Mouse (Mus musculus) heart, embryonic 10.5 days (tissue): ENCODE measurements around the gene Ang5. TPM values are rescaled to one million over a fixed set of nuclear protein-coding genes. Genes with fewer than 3 reads are reported as not detected.
A peak's percentile ranks its signal among the peaks of the same experiment; 100 is the strongest.
"Not testable (repeated sequence)": the region's sequence is repeated elsewhere in the genome, so short reads cannot be mapped to it uniquely, and the experiment has no call there.

Experiments
- DNase-seq: peaks from one replicate; pipeline ENCODE4 v3.0.0-alpha.2; 2017; ENCODE audit warnings: low spot score
- H3K27ac ChIP-seq: fragments of 300-500 bp; sonication (generic); 2 replicates; pipeline ENCODE4 v1.5.1; 2016; ENCODE audit warnings: mild to moderate bottlenecking
- H3K27me3 ChIP-seq: fragments of 300-500 bp; sonication (generic); 2 replicates; pipeline ENCODE4 v1.6.1; 2016; ENCODE audit warnings: mild to moderate bottlenecking; ENCODE audit not compliant: poor library complexity, insufficient read depth, severe bottlenecking
- H3K36me3 ChIP-seq: fragments of 300-500 bp; sonication (generic); 2 replicates; pipeline ENCODE4 v1.6.1; 2016; ENCODE audit warnings: mild to moderate bottlenecking, moderate library complexity
- H3K4me1 ChIP-seq: fragments of 300-500 bp; sonication (generic); 2 replicates; pipeline ENCODE4 v1.6.1; 2016; ENCODE audit warnings: mild to moderate bottlenecking
- H3K4me3 ChIP-seq: fragments of 300-500 bp; sonication (generic); 2 replicates; pipeline ENCODE4 v1.5.1; 2016; ENCODE audit warnings: mild to moderate bottlenecking, moderate library complexity
- H3K9me3 ChIP-seq: fragments of 300-500 bp; sonication (generic); 2 replicates; pipeline ENCODE4 v1.6.1; 2016; ENCODE audit warnings: mild to moderate bottlenecking, moderate library complexity
- WGBS: fragments of 180-500 bp; shearing (Covaris S2); methylation state at CpG from one replicate; pipeline ENCODE4 v1.1.7; 2016; 5-methylcytosine and 5-hydroxymethylcytosine counted together
- polyA plus RNA-seq: library from polyadenylated mRNA; unstranded; fragments of >200 nt; fragmentation: Nextera tagmentation; extraction: Ambion mirVana; gene quantifications from 2 replicates; pipeline ENCODE4 v1.2.1, GENCODE M21; 2016

Ang5 gene
- polyA plus RNA-seq, 1 experiment from 2014 or later, result not detected

GRCm38 (mm10) chr14:43998455-43999000 lies 41.7 kb downstream of the Ang5 start:
- H3K9me3 ChIP-seq, H3K27me3 ChIP-seq, H3K27ac ChIP-seq, H3K36me3 ChIP-seq, H3K4me3 ChIP-seq, H3K4me1 ChIP-seq: not testable (repeated sequence)
- WGBS, result 70% methylated on average over 2 of the region's 2 CpGs
- peak; percentile 75 for DNase-seq

- Histone ChIP-seq H3K27ac (no peak overlapping the region), H3K4me3 (no peak overlapping the region), H3K36me3 (no peaks in the 10 kb centered on the region), H3K27me3 (no peaks in the 10 kb centered on the region), H3K4me1 (no peaks in the 10 kb centered on the region), H3K9me3 (no peaks in the 10 kb centered on the region)
- DNase-seq, result no peak
- 53% methylated on average over 3 of the region's 3 CpGs for WGBS
Measured at GRCm38 (mm10) chr14:44001600-44001999, 44.7 kb downstream of the Ang5 start.

GRCm38 (mm10) chr14:44002169-44002568 lies 45.3 kb downstream of the Ang5 start, which contains the start of gene Ang6:
Gene Ang6 (minus strand): TSS chr14:44002269.
- H3K4me3 ChIP-seq, result no peak within 1 kb of the TSS
- H3K36me3 ChIP-seq, result no peaks in the 10 kb centered on the region
- 81% methylated on average over 1 of the region's 1 CpGs for WGBS
- H3K27me3 ChIP-seq, result no peaks in the 10 kb centered on the region
- no peaks in the 10 kb centered on the region for H3K9me3 ChIP-seq
- no peak within 1 kb of the TSS for H3K27ac ChIP-seq
- DNase-seq, result no peak
- no peaks in the 10 kb centered on the region for H3K4me1 ChIP-seq

DNA sequence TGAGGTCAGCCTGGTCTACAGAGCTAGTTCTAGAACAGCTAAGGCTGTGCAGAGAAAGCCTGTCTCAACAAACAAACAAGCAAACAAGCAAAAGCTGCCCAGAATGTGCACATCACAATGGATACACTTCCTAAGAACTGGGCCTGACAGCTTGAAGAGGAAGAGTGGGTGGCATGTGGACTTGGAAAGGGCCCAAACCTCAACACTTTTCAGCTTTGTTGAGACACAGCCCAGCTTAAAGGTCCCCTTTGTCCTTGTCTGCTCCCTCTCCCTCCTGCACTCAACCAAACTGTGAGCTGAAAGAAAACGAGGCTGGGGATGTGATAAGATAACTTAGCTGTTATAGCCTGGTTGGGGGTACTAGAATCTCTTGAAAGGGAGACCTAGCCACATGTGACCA lies 51.2 kb downstream of the Ang5 start:
- no CpG with 5 or more reads among the region's 1 CpGs for WGBS

GRCm38 (mm10) chr14:44009686-44010085 lies 52.8 kb downstream of the Ang5 start:
- H3K4me1 ChIP-seq, H3K27ac ChIP-seq, H3K27me3 ChIP-seq, H3K4me3 ChIP-seq, H3K36me3 ChIP-seq, DNase-seq, H3K9me3 ChIP-seq: not testable (repeated sequence)
- 55% methylated on average over 2 of the region's 2 CpGs for WGBS

More for the DNA sequence above, 51.2 kb downstream of the Ang5 start:
- not testable (repeated sequence) for H3K27me3 ChIP-seq, H3K4me3 ChIP-seq, H3K9me3 ChIP-seq, H3K36me3 ChIP-seq, H3K4me1 ChIP-seq, DNase-seq, H3K27ac ChIP-seq

Other genes with a start within 250 kb of the Ang5 start
- not detected in 2 replicates for gene Gm16506, start 229.6 kb upstream of the Ang5 start, polyA plus RNA-seq
- 0.11 and 0.16 TPM in 2 replicates for gene Gm6526, start 209.2 kb upstream of the Ang5 start, polyA plus RNA-seq
- gene Gm8180, start 172.3 kb upstream of the Ang5 start, polyA plus RNA-seq, result not detected in 2 replicates
- not detected in 2 replicates for gene Ear1, start 81.6 kb upstream of the Ang5 start, polyA plus RNA-seq
- gene Ear10, start 33.5 kb upstream of the Ang5 start, polyA plus RNA-seq, result not detected in 2 replicates
- 25.2 and 25.6 TPM in 2 replicates for gene Gm8113, start 31.7 kb upstream of the Ang5 start, polyA plus RNA-seq
- gene Ang6, start 45.2 kb downstream of the Ang5 start, polyA plus RNA-seq, result not detected in 2 replicates
- gene Ear2, start 145.6 kb downstream of the Ang5 start, polyA plus RNA-seq, result not detected in 2 replicates
- gene Gm3327, start 166.8 kb downstream of the Ang5 start, polyA plus RNA-seq, result not detected in 2 replicates
- not detected in 2 replicates for gene Gm8212, start 240.6 kb downstream of the Ang5 start, polyA plus RNA-seq